Mouse (Mus musculus): ENCODE measurements around the gene Olfr1449.
"Not testable (repeated sequence)": the region's sequence is repeated elsewhere in the genome, so short reads cannot be mapped to it uniquely, and the experiment has no call there.

DNA sequence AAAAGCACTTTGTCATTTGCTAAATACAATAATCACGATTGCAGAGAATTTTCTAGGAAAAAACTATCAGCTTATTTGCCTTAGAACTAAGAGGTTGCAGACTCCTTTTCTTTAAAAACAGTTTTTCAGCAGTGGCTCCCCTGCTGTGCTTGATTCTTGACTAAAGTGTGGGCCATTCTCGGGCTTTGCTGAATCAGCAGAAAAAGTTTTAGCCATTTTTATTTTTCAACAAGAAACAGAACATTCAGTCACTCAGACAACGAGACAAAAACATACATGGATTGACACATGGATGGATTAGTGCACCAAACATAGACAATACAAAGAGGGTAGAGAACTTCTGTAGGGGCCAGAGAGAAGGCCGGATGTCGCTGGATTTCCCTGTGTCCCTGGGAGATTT lies 39.4 kb downstream of the Olfr1449 start:
- not testable (repeated sequence) for TF ChIP-seq CTCF (IDR thresholded peaks at IDR 0.05; ENCODE audit: borderline replicate concordance, insufficient read depth, low read length); POLR2A (IDR thresholded peaks at IDR 0.05; ENCODE audit: low read depth, low read length)

All from embryonic fibroblast, embryonic 13.5 days (primary cell).